Mouse (Mus musculus) right cerebral cortex, postnatal 4 days (tissue): ENCODE data around the gene Mfsd13b.
A peak's percentile ranks its signal among the peaks of the same experiment; 100 is the strongest.
"Not testable (repeated sequence)": the region's sequence is repeated elsewhere in the genome, so short reads cannot be mapped to it uniquely, and the experiment has no call there.

Experiments used
- DNase-seq: peaks from one replicate; pipeline ENCODE4 v3.0.0-alpha.2; 2022

The Mfsd13b gene

DNA sequence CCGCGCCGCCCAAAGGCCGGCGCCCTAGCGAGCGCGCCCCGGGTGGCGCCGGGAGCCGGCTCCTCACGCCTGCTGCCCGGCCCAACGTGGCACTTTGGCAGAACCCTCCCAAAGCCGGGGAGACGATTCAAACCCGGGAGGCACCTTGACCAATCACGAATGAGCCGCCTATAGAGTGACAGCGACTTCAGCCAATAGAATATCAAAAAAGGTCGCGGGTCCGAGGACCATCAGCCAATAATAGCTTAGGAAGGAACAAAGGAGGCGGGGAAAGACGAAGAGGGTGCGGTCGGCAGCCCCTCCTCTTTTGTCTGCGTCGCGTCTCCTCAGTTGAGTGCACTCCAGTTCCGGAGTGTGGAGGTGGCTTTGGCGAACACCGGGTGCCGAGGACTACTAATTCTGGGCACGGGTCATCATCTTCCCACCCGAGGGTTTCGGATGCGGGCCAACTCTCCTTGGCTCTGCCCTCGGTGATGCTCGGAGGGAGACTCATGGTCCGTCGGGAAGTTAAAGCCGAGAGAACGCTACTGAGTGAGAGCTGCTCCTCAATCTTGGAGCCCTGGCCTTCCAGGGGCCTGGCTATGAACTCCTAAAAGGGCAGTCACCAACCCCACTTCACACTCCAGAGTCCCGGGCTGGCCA is at the start of gene Mfsd13b, which contains the start of gene Cdr2:
TSS of gene Mfsd13b (plus strand) at position 310 of the 642 bp plus-strand sequence.
TSS of gene Cdr2 (minus strand) at position 113 of the 642 bp plus-strand sequence.
- DNase-seq, result peak; percentile 81

DNA sequence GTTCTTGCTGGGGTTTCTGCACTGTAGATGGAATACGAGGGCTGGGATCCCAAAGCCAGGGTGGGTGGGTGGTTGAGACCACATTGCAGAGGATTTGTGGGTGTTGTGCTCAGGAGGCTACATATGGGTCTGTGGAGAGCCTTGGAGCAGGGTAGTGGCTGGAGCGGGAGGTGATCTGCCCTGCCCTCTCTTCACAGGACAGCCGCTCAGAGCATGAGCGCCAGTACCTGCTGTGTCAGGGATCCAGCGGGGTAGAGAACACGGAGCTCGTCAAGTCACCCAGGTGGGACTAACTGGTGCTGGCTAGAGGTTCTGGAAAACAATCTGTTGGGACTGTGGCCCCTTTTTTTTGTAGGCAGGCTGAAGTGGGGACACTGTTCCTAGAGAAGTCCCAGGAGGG is 49.2 kb upstream of the Mfsd13b start:
- DNase-seq, result no peak

- no peak for DNase-seq
Observed at GRCm38 (mm10) chr7:120933680-120934195, 48.6 kb upstream of the Mfsd13b start.

GRCm38 (mm10) chr7:120934716-120935115 is 47.6 kb upstream of the Mfsd13b start:
- DNase-seq, result no peak

- DNase-seq, result no peak
Observed at GRCm38 (mm10) chr7:120936522-120936921, 45.8 kb upstream of the Mfsd13b start.

- DNase-seq, result no peak
Observed at GRCm38 (mm10) chr7:120938206-120938605, 44.1 kb upstream of the Mfsd13b start.

DNA sequence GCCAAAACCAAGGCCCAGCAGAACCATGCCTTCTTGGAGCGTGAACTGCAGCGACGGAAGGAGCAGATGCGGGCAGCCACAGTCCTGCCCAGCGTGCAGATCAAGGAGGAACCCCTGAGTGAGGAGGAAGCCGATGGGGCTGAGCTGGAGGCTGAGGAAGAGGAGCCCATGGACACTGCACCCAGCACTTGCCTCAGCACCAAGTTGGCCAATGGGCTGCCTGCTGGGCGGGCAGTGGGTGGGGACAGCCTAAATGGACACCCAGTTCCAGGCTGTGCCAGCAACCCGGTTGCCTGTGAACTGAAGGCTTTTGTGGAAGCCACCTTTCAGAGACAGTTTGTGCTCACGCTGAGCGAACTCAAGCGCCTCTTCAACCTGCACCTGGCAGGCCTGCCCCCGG is 42.0 kb upstream of the Mfsd13b start:
- no peak for DNase-seq

DNA sequence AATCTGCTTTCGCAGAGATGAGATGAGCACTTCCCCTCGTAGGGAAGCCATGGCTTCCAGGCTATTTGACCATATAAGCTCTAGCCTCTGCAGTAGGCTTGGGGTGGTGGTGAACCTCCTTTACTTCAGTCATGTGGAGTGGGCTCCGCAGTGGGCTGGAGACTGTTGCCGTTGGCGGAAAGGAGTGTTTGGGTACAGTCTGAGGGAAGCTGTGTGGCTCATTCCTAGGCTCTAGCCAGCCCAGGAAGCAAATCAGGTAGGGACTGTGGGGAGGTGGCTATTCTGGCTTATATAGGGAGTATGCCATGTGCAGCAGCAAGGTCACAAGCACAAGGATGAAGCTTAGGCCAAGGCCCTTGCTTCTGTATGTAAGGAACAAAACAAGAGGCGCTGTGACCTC is 41.1 kb upstream of the Mfsd13b start:
- no peak for DNase-seq

DNA sequence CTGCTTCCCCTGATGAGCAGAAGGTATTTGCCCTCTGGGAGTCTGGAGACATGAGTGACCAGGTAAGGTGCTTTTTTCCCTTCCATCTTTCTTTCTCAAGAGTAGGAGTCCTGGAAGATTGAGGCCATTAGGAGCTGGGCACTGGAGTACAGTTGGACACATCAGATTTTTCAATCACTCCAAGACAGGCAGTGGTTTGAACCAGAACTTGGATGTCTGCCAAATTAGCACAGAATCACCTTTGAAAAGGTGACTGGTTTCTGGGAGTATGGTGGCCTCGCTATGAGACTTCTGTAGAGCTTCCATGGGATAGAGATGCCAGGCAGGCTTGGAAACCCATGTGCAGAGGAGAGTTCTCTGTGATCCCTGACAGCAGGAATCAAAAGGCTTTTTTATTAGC is 39.8 kb upstream of the Mfsd13b start:
- DNase-seq, result no peak

DNA sequence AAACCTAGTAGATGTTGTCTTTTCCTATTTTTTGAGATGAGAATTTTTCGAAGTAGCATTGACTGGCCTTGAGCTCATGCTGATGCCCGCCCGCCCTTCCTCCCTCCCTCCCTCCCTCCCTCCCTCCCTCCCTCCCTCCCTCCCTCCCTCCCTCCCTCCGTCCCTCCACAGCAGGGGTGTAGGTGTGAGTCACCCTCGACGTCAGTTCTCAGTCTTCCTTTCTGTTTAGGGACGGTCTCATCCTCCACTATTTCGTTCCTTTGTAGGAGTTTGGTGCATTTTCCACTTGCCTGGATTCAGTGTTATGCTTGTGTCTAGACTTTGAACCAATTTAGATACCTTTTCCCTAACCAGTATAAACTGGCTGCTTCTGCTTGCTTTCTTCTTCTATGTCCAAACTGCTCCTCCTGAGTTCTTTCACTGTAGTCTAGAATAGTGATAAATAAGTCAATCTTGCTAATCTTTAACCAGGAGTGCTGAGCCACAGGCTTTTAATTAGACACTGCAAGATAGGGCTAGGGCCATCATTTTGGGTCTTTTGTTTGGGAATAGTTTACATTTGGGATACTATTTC is 38.3 kb upstream of the Mfsd13b start:
- DNase-seq, result no peak

- DNase-seq, result not testable (repeated sequence)
Observed at GRCm38 (mm10) chr7:120953591-120953990, 28.7 kb upstream of the Mfsd13b start.

DNA sequence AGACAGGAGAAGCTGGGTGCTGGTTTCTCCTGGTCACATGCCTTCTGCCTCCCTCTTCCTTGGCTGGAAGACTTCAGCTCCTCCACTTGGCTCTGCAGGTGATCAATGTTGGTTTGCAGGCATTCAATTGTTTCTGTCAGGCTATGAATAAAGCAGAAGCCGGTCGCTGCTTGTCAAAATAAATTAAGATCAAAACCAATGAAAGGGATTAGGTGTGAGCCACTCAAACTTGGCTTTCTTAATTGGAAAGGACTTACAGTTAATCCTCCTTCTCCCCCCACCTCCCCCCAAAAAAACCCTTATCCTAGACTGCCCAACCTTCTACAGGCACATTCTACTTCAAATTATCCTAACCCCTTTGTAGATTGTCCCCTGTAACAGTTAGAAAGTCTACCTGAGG is 22.2 kb upstream of the Mfsd13b start:
- DNase-seq, result no peak

DNA sequence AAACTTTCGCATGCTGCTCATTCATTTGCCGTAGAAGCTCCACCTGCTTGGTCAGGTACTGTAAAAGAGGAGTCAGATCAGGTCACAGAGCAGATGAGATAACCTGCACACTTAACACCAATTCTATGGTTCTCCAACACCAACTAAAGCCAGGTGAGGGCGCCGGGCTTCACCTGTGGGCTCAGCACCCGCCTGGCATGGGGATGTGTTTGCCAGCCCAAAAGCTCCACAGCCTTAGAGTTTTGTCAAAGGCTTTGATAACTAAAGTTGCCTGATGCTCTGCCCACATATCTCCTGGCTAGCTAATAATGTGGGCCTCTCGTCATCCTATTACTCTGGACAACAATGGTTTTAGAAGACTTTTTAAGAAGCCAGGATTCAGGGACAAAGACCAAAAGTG is 21.7 kb upstream of the Mfsd13b start:
- no peak for DNase-seq

GRCm38 (mm10) chr7:120961893-120962292 is 20.4 kb upstream of the Mfsd13b start:
- DNase-seq, result no peak

DNA sequence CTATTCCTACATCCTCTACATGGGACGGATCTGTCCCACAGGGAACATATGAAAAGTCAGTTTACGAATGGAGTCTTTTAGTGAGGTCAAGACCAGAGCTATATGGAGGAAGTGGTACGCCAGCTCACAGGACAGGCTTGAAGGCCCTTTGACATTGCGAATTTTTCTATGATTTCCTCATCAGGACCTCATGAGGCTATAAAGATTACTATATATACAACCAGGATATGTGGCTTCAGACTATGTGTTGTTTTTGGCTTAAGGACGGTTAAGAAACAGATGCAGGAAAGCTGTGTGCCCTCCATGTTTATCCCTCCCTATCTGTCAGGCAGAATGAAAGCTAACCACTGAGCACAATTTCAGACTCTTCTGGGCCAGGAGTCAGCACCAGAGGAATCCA is 19.2 kb upstream of the Mfsd13b start:
- no peak for DNase-seq

DNA sequence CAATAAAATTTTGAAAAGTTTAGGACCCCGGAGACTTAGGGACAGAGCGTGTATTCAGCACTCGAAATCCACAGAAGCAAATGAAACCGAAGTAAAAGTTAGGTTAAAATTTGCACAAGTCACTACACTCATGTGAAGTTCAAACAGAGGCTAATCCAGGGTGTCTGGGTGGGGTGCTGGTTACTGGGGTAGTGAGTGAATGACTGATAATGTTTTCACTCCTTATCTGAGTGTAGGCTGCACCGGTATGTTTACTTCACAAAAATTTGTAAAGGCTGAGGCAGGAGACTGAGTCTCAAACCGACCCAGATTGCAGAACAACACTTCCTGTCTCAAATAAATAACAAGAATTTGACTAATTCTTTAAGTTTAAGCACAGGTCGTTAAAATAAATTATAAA is 13.1 kb upstream of the Mfsd13b start:
- DNase-seq, result no peak

- DNase-seq, result no peak
Observed at GRCm38 (mm10) chr7:120970112-120970511, 12.2 kb upstream of the Mfsd13b start.

- not testable (repeated sequence) for DNase-seq
Observed at GRCm38 (mm10) chr7:120972471-120972870, 9.8 kb upstream of the Mfsd13b start.

GRCm38 (mm10) chr7:120974001-120974400 is 8.3 kb upstream of the Mfsd13b start:
- no peak for DNase-seq

DNA sequence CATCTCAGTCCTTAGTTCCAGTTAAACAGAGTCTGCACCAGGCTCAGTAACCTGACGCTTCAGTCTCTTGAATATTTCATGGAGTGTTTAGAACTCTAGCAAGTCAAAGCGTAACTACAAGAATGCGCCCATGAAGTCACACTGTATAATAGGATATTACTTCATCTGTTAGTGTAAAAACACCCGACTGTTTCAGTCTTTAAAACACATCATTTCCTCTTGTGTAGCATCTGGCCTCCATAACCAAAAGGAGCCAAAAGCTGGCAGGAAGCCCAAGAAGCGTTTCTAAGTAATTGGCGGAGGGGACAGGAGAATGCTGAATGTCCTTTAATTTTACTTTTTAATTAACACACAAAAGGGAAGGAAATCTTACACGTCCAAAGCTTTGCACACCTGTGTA is 5.2 kb upstream of the Mfsd13b start:
- peak; percentile 11 for DNase-seq

DNA sequence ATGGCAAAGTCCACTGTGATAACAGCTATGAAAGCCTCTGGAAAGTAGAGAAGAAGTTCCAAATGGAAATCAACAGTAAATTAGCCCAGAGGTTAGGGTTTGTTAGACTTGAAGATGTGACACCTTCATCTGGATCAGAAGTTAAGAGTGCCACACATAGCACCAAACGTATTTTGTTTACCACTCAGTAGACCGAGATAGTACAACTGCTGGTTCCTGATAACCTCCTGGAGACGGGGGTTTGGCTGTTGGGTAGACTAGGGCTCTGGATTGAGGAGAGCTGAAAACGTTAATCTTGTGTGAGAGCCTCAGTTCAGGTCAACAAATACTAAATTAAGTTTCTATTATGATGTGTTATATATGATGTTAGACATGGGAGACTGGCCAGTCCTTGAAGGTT is 2.3 kb upstream of the Mfsd13b start:
- no peak for DNase-seq

DNA sequence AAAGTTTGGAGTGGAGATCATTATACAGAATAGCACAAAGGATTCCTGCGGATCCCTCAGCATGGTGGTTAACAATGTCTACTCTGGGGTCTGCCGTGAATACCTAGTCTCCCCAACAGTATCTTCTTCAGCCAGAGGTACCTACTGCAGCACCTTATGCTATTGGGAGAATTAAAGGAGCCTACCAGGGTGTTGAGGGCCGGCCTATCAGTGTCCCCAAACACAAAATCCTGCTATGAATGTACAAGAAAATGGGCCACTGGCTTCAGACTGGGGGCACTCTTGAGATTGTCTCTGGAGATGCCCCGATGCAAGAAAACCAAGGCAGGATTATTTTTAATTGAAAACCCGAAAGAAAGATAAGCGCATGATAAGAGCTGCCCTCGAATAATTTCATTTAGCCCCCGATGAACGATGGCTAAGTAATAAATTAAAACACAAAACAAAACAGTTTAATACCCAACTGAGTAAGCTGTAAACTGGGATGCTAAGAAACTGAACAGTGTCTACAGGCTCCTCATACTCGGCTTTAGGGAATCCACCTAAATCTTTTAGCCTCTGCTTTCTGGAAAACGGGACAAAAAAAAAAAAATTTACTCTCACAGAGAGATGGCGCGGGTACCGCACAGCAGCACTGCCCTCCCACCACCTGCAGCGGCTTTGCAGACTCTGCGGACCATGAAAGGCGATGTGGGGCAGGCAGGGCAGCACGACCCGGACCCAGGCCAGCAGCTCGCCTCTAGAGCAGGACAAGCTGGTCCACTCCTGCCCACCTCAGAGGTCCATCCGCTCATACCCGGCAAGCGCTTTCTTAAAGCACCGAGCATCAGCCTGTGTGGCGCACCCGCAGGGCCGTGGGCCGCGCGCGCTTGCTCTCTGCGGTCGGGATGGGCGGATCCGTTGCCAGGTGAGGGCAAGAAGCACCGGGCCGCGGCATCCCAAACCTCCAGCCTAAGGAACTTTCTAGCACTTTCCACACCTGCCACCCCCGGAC is 1.1 kb upstream of the Mfsd13b start:
- DNase-seq, result peak; percentile 33

DNA sequence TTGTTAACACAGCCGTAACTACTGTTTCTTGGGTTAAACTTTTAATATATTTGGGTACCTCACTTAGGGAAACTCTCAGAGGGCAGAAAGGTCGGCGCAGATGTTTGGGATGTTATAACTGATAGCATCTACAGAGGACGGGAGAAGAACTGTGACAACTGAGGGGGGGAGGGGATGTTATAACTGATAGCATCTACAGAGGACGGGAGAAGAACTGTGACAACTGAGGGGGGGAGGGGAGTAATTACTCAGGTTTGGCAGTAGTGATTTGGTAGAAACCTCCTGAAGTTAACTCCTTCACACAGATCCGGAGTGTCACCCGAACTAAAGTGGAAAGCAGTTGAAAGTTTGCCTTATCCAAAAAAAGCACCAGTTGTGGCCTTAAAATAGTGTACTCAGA is 659 bp downstream of the Mfsd13b start:
- DNase-seq, result no peak
